Mouse (Mus musculus) heart, adult 8-10 months (tissue): ENCODE data around the gene Tmem39b. TPM values are rescaled to one million over a fixed set of nuclear protein-coding genes. Genes with fewer than 3 reads are reported as not detected.

ENCODE experiments used
- microRNA-seq: library from miRNA; unstranded; fragments of <30 nt; microRNA quantifications from one replicate; pipeline ENCODE4 v1.2.0, GENCODE M21; 2022
- total RNA-seq, 4 experiments: library from RNA; stranded (reverse); gene quantifications; 2 replicates each; pipeline ENCODE4 v1.2.4; 2022

Tmem39b gene
- total RNA-seq, 4 experiments from 2014 or later = 3.8 to 5.7 (median 5.3) TPM

Small RNA genes within 50 kb of the gene (microRNA-seq; reads per million reads assigned to microRNA genes)
- gene Mir7016 = not detected

Other genes with a start within 250 kb of the Tmem39b start
- gene Bsdc1, start 235.3 kb downstream of the Tmem39b start, total RNA-seq = 10 to 100 TPM; 50.3 to 54.6 (median 53.3) TPM
- not detected for gene Tssk3, start 205.8 kb downstream of the Tmem39b start, total RNA-seq
- not detected for gene Fam229a, start 205.6 kb downstream of the Tmem39b start, total RNA-seq
- gene Marcksl1, start 183.3 kb downstream of the Tmem39b start, total RNA-seq = 1 to 10 TPM; 2.3 to 3.3 (median 3.2) TPM
- 10 to 100 TPM; 11.4 to 15.0 (median 12.8) TPM for gene Hdac1, start 154.1 kb downstream of the Tmem39b start, total RNA-seq
- 1 to 10 TPM in 1 of 4 experiments, under 1 TPM in 2, not detected in 1; 0.14 to 1.3 (median 0.53) TPM for gene Lck, start 123.2 kb downstream of the Tmem39b start, total RNA-seq
- gene Fam167b, start 118.3 kb downstream of the Tmem39b start, total RNA-seq = under 1 TPM in 2 of 4 experiments, not detected in 2; 0.35 to 0.55 TPM
- gene Eif3i, start 96.2 kb downstream of the Tmem39b start, total RNA-seq = 100 to 1,000 TPM; 118 to 136 (median 130) TPM
- gene Tmem234, start 96.2 kb downstream of the Tmem39b start, total RNA-seq = 10 to 100 TPM; 40.4 to 44.9 (median 42.0) TPM
- gene Dcdc2b, start 82.6 kb downstream of the Tmem39b start, total RNA-seq = 1 to 10 TPM in 2 of 4 experiments, under 1 TPM in 2; 0.32 to 1.2 (median 0.82) TPM
- 10 to 100 TPM; 14.6 to 22.9 (median 19.0) TPM for gene Iqcc, start 77.7 kb downstream of the Tmem39b start, total RNA-seq
- 10 to 100 TPM; 11.9 to 20.3 (median 14.6) TPM for gene Ccdc28b, start 72.9 kb downstream of the Tmem39b start, total RNA-seq
- 10 to 100 TPM; 23.2 to 30.1 (median 25.8) TPM for gene Txlna, start 55.8 kb downstream of the Tmem39b start, total RNA-seq
- gene Kpna6, start 24.1 kb downstream of the Tmem39b start, total RNA-seq = 10 to 100 TPM; 59.7 to 77.9 (median 72.2) TPM
- gene Khdrbs1, start 45.5 kb upstream of the Tmem39b start, total RNA-seq = 10 to 100 TPM; 33.9 to 38.6 (median 37.7) TPM
- gene Ptp4a2, start 114.4 kb upstream of the Tmem39b start, total RNA-seq = 100 to 1,000 TPM; 196 to 239 (median 228) TPM
- gene Spocd1, start 232.4 kb upstream of the Tmem39b start, total RNA-seq = under 1 TPM in 1 of 4 experiments, not detected in 3; 0.09 TPM